Mouse (Mus musculus): ENCODE measurements around the gene Hs6st3.

GRCm38 (mm10) chr14:119193905-119194304, 55.8 kb downstream of the Hs6st3 start:
- TF ChIP-seq CTCF (IDR thresholded peaks at IDR 0.05; ENCODE audit: borderline replicate concordance, insufficient read depth, low read depth, low read length) (no peak), POLR2A (IDR thresholded peaks at IDR 0.05; ENCODE audit: borderline replicate concordance, insufficient read depth, low read length) (no peak)
